Mouse (Mus musculus) E14TG2a.4 (cell line): ENCODE data around the gene Ces1b.

Source experiments
- CTCF ChIP-seq: conservative IDR thresholded peaks from 2 replicates; pipeline ENCODE4 v1.5.1; 2014; ENCODE audit warnings: low read length
- NANOG ChIP-seq: IDR thresholded peaks from 2 replicates; pipeline ENCODE4 v1.6.1; 2014; ENCODE audit warnings: borderline replicate concordance, low read length, mixed read lengths
- POU5F1 ChIP-seq: IDR thresholded peaks from 2 replicates; pipeline ENCODE4 v1.6.1; 2014; ENCODE audit warnings: low read length, borderline replicate concordance

DNA sequence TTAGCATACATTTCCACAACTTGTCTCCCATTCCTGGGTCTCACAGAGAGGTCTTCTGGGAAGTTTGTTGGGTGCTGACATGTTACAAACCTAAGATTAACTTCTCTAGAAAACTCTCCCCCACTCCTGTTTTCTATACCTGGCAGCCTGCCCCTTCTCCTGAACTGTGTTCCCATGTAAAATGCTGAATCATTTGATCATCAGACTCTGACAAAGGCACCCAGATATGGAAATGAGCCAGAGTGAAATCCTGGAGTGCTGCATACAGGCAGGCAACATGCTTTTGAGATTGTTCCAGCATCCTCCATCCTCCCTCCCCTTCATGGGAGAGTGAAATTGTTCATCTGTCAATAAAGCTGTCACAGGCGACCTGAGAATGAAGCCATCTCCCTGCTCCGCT lies 46.7 kb upstream of the Ces1b start:
- no peak for TF ChIP-seq CTCF
- TF ChIP-seq POU5F1, result no peak
- TF ChIP-seq NANOG, result no peak
